Mouse (Mus musculus): ENCODE measurements at regions not wholly inside any gene's neighbourhood (a gene's known extent, or its start where the extent isn't known, plus 50 kb on each side); places are given as distances from the start of the nearest gene placed in this dataset.

DNA sequence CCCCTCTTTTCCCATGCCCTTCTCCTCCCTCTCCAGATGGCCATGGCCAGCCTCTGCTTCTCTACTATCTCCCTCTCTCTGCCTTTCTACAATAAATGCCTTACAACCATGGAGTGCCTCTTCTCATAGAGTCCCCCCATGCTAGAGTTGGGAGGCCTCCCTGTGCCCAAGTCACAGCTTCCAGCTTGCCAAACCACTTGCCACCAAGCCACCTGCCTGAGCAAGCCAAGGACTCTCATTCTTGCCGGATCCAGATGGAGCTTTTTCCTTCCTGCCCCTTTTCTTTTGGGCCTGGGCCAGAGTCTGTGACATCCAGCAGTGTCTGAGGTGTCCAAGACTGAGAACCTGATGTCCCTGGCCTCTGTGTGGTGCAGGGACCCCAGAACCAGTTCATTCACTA, 367.4 kb upstream of the Arhgap42 start:
- no peak for DNase-seq (ENCODE audit: low read depth, low spot score)

DNA sequence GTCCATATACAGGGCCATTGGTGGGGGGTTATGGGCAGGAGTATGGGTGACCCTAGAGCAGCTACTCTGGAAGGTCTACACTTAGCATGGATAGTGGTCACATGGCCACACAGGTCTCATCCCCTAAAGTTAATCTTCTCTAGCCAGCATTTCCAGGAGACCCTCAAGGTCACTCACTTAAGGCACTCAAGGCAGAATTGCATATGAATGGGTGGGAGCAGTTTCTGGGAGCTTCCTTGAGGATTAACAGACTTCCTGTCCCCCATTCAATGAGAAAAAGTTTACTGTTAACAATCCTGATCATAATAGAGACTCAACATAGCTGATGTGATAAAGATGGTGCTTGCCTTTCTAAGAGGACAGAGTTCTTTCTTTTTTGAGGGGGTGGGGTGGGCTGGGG, 352.4 kb upstream of the Arhgap42 start:
- peak; percentile 76 for DNase-seq (ENCODE audit: low read depth, low spot score)

- no peak for DNase-seq (ENCODE audit: low read depth, low spot score)
Measured at GRCm38 (mm10) chr9:9583011-9583605, 344.2 kb upstream of the Arhgap42 start.

DNA sequence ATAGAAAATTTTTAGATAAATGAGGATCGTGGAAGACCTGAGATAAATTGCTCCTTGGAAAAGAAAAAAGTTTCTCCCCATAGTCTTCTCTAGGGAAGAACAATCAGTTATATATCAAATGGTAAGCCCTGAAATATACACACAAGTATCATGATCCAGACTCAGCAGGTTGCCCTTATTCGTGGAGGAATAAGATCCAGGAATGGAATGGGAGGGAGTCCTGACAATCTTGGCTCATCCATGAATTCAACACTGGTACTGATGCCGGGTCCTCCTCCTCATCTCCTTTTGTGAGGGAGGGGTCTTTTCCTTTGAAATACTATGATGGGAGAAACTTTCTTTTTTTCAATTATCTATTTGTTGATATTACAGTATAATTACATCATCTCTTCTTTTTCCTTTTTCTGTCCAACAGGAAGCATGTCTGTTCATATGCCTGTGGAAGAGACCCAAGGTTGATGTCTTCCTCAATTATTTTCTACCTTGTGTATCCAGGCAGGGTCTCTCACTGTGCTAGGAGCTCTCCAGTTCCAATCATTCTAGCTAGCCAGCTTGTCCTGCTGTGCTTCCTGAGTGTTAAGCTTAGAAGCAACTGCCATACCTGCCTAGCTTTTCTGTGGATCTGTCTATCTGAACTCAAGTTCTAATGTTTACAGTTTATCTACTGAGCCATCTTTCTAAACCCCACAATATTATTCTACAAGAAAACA, 343.6 kb upstream of the Arhgap42 start:
- no peak for DNase-seq (ENCODE audit: low read depth, low spot score)

DNA sequence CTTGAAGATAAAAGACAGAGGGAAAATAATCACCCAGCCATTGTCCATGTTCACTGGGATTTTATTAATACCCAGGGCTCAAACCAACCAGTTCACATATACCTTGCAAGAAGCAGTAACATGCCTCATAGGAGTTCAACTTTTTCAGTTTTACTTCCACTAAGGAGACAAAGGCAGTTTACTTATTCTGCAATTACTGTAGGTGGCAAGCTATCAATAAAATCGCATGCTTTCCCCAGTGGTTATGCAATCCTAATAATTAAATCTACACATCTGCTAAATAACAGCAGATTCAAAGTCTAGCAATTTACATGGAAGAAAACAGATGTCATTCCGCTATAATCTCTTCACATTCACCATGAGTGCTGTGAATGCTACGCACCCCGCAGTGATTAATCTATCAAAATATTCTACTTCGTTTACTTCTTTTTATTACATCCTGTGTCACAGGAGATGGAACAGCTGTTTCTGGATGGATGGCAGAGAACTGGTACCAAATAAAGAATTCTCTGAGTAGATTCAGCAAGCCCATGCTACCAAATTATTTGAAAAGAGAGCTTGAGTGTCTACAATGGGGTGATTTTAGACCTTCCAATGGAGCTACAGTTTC, 329.2 kb upstream of the Arhgap42 start:
- no peak for DNase-seq (ENCODE audit: low read depth, low spot score)

DNA sequence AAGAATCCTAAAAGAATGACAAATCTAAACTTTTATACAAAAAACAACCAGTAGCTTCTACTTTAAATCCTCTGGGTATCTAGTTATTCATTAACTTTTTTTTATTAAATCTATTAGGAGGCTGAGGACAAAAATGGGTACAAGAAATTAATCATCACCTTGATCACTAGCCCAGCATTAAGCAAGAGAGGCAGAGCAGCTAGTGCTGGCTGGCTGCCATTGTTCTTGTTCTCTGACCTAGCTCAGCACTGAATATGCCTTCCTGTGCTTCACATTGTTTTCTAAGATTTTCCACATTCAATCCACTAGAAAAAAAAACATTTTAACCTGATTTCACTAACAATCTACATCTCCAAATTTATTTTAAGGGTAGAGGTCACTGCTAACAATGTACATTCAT, 325.6 kb upstream of the Arhgap42 start:
- DNase-seq (ENCODE audit: low read depth, low spot score): no peak

GRCm38 (mm10) chr9:9548657-9549056, 309.8 kb upstream of the Arhgap42 start:
- DNase-seq (ENCODE audit: low read depth, low spot score): no peak

GRCm38 (mm10) chr9:9547570-9547969, 308.7 kb upstream of the Arhgap42 start:
- DNase-seq (ENCODE audit: low read depth, low spot score): no peak

- no peak for DNase-seq (ENCODE audit: low read depth, low spot score)
Measured at GRCm38 (mm10) chr9:9547121-9547520, 308.2 kb upstream of the Arhgap42 start.

DNA sequence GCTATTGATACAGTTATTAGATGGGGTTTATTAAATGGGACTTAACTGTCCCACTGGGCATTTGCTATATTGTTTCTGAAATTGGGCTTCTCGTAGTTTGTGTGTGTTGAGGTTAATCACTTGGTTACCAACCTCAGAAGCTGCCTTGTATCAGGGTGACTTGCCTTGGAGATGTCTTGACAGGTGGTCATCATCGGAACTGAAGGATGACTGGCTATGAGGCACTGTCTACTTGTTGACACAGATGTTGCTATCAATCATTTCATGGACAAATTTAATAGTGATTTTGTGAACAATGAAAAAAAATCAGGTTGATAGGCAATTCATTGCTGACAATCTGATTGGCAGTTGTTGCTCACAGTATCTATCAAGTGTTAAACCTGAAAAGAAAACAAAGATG, 261.4 kb upstream of the Arhgap42 start:
- no peak for DNase-seq (ENCODE audit: low read depth, low spot score)

DNA sequence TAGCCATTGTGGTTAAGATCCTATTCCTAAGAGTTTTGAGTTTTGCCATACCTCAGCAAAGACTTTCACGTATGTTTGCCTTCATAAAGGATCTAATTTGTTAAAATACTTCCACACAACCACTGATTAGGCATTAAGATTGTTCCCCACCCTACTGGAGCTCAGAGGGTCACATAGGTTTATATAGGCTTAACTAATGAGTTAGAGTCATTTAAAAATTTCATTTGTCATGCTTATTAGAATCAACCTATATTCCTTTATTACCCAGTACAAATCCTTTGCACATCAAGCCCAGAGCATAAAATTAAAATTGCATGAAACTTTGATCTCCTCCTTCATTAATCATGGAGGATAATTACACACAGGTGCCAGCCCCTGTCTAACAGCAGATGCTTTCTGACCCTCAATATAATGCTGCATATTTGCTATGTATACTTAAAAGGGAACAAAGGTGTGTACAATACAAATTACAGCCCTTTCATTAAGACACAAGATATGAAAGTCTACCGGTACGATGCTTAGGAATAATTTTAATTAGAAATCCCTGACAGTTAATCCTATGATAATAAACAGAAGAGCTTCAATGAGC, 254.8 kb upstream of the Arhgap42 start:
- no peak for DNase-seq (ENCODE audit: low read depth, low spot score)

DNA sequence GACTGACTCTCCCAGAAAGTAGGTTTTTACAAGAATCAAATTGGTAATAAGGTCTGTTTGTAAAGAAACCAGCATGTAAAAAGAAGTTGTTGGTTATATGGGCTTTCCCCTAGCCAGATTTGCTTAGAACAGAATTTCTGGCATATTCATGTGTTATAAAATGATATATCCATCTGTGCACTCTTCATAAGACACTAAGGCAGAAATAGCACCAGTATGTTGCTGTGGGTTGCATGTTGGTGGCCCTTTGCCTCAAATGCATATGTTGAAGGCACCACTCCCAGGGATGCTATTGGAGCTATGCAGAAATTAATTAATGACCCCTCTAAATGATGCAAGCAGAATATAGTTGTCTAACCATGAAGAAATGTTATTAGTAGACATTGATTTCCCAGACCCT, 238.2 kb upstream of the Arhgap42 start:
- no peak for DNase-seq (ENCODE audit: low read depth, low spot score)

GRCm38 (mm10) chr9:9475009-9475744, 236.3 kb upstream of the Arhgap42 start:
- DNase-seq (ENCODE audit: low read depth, low spot score): no peak

GRCm38 (mm10) chr9:9444213-9444612, 205.3 kb upstream of the Arhgap42 start:
- peak; percentile 35 for DNase-seq (ENCODE audit: low read depth, low spot score)

- DNase-seq (ENCODE audit: low read depth, low spot score): no peak
Measured at GRCm38 (mm10) chr9:9420326-9420725, 181.4 kb upstream of the Arhgap42 start.

DNA sequence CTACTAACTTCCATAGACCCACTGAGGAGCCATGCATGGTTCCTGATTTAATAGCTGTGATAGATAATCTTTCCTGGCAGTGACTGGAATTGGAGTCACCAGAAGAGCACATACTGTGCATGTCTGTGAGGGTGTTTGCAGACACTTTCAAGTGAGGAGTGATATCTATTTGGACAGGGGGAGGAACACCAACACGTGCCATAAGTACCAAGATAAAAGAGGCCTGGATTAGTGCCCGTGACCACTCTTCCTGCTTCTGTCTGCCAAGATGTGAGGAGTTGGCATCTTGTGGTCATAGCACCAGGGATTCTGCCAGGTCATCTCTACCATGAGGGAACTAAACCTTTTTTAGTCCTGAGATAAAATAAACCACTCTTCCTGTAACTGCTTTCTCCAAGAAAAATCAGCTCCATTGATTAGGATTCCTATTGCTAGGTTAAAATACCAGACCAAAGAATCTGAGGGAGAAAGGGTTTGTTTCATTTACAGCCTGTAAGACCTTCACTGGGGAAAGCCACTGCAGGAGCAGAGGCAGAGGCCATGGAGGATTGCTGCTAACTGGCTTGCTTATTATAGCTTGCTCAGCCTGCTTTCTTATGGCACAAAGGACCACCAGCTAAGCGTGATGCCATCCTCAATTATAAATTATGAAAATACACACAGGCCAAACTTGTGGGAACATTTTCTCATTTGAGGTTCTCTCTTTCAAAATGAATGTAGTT, 173.7 kb upstream of the Arhgap42 start:
- DNase-seq (ENCODE audit: low read depth, low spot score): no peak

DNA sequence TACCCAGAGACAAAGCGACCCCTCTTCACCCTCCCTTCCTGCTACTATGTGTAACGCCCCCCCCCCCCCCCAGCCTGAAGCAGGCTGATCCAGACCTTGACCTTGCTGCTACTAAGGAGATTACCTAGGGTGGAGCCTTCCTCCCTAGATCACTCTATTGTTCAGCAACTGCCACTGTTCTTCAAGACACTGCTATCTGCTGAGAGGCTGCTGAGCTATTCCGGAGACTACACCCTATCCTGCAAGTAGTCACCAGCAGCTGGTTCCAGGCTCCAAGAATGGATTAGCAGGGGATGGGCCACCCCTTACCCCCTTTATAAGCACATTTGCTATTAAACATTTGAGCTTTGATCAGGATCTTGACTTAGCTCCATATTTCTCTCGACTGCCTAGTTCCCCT, 155.3 kb upstream of the Arhgap42 start:
- DNase-seq (ENCODE audit: low read depth, low spot score): peak; percentile 92

- no peak for DNase-seq (ENCODE audit: low read depth, low spot score)
Measured at GRCm38 (mm10) chr9:9376650-9377189, 137.8 kb upstream of the Arhgap42 start.

GRCm38 (mm10) chr9:9375304-9375904, 136.5 kb upstream of the Arhgap42 start:
- peak; percentile 66 for DNase-seq (ENCODE audit: low read depth, low spot score)

GRCm38 (mm10) chr9:9372594-9372993, 133.7 kb upstream of the Arhgap42 start:
- peak; percentile 37 for DNase-seq (ENCODE audit: low read depth, low spot score)

GRCm38 (mm10) chr9:9368731-9369130, 129.8 kb upstream of the Arhgap42 start:
- no peak for DNase-seq (ENCODE audit: low read depth, low spot score)
